Mouse (Mus musculus) midbrain, embryonic 12.5 days (tissue): ENCODE results near the gene Orm2. TPM values are rescaled to one million over a fixed set of nuclear protein-coding genes. Genes with fewer than 3 reads are reported as not detected.

Source experiments
- ATAC-seq: fragments of 200-750 bp; cut with Nextera tagmentation; 2 replicates; pipeline ENCODE4 v1.8.0; 2017; ENCODE audit warnings: low read depth, moderate TSS enrichment, moderate library complexity; ENCODE audit not compliant: low FRiP score
- H3K27ac ChIP-seq: fragments of 300-500 bp; sonication (generic); replicated peaks from 2 replicates; pipeline ENCODE4 v1.5.1; 2016; ENCODE audit warnings: mild to moderate bottlenecking
- H3K27me3 ChIP-seq: fragments of 300-500 bp; sonication (generic); 2 replicates; pipeline ENCODE4 v1.6.1; 2016; ENCODE audit warnings: mild to moderate bottlenecking
- H3K36me3 ChIP-seq: fragments of 300-500 bp; sonication (generic); 2 replicates; pipeline ENCODE4 v1.6.1; 2016
- H3K4me1 ChIP-seq: fragments of 300-500 bp; sonication (generic); 2 replicates; pipeline ENCODE4 v1.6.1; 2016
- H3K4me2 ChIP-seq: fragments of 300-500 bp; sonication (generic); replicated peaks from 2 replicates; pipeline ENCODE4 v1.6.1; 2016; ENCODE audit warnings: mild to moderate bottlenecking, moderate library complexity
- H3K4me3 ChIP-seq: fragments of 300-500 bp; sonication (generic); 2 replicates; pipeline ENCODE4 v1.5.1; 2016; ENCODE audit warnings: mild to moderate bottlenecking
- H3K9ac ChIP-seq: fragments of 300-500 bp; sonication (generic); replicated peaks from 2 replicates; pipeline ENCODE4 v1.6.1; 2016; ENCODE audit warnings: mild to moderate bottlenecking, moderate library complexity
- H3K9me3 ChIP-seq: fragments of 300-500 bp; sonication (generic); 2 replicates; pipeline ENCODE4 v1.6.1; 2016; ENCODE audit warnings: mild to moderate bottlenecking
- WGBS: fragments of 180-500 bp; shearing (Covaris S2); methylation state at CpG from one replicate; pipeline ENCODE4 v1.1.7; 2016; 5-methylcytosine and 5-hydroxymethylcytosine counted together
- polyA plus RNA-seq: library from polyadenylated mRNA; unstranded; fragments of >200 nt; fragmentation: Nextera tagmentation; extraction: Ambion mirVana; gene quantifications from 2 replicates; pipeline ENCODE4 v1.2.1, GENCODE M21; 2016

Orm2 gene
- polyA plus RNA-seq, 1 experiment from 2014 or later = not detected

GRCm38 (mm10) chr4:63409908-63410582 lies 47.8 kb downstream of the Orm2 start:
- peak overlapping the region; percentile 85 for H3K4me2 ChIP-seq
- H3K9me3 ChIP-seq = no peaks in the 10 kb centered on the region
- peak; percentile 83 for ATAC-seq
- peaks cover 33% of the 10 kb centered on the region for H3K4me1 ChIP-seq
- peak overlapping the region; percentile 56 for H3K4me3 ChIP-seq
- peak overlapping the region; percentile 48 for H3K9ac ChIP-seq
- WGBS = 0% methylated on average over 39 of the region's 39 CpGs
- no peaks in the 10 kb centered on the region for H3K36me3 ChIP-seq
- H3K27me3 ChIP-seq = peaks cover 5% of the 10 kb centered on the region; the same call in 1 of the 2 replicates
- H3K27ac ChIP-seq = peak overlapping the region; percentile 73

- H3K4me2 ChIP-seq = peak overlapping the region; percentile 85
- WGBS = under 1% methylated on average over 19 of the region's 19 CpGs
- H3K9me3 ChIP-seq = no peaks in the 10 kb centered on the region
- H3K4me3 ChIP-seq = peak overlapping the region; percentile 56
- ATAC-seq = peak; percentile 91
- H3K4me1 ChIP-seq = peaks cover 28% of the 10 kb centered on the region
- no peaks in the 10 kb centered on the region for H3K36me3 ChIP-seq
- H3K27ac ChIP-seq = peak overlapping the region; percentile 73
- peaks cover 5% of the 10 kb centered on the region; the same call in 1 of the 2 replicates for H3K27me3 ChIP-seq
- peak overlapping the region; percentile 48 for H3K9ac ChIP-seq
These were observed 48.3 kb downstream of the Orm2 start for GRCm38 (mm10) chr4:63410583-63410934.

- Histone ChIP-seq H3K4me1 (peaks cover 22% of the 10 kb centered on the region), H3K4me3 (no peak overlapping the region), H3K9me3 (no peaks in the 10 kb centered on the region), H3K4me2 (peak overlapping the region; percentile 85; the same call in 1 of the 2 replicates), H3K9ac (0 out of 2 replicates have a peak overlapping the region, but pooled peaks have one; percentile 2), H3K27me3 (peaks cover 5% of the 10 kb centered on the region; the same call in 1 of the 2 replicates), H3K27ac (no peak overlapping the region), H3K36me3 (0 out of 2 replicates have a peak, but pooled peaks cover 4% of the 10 kb centered on the region)
- WGBS = 72% methylated on average over 5 of the region's 5 CpGs
- ATAC-seq = no peak
These were observed 49.0 kb downstream of the Orm2 start for GRCm38 (mm10) chr4:63411222-63411621.

GRCm38 (mm10) chr4:63414951-63415350 lies 52.7 kb downstream of the Orm2 start:
- Histone ChIP-seq H3K9me3 (no peaks in the 10 kb centered on the region), H3K27me3 (peaks cover 5% of the 10 kb centered on the region; the same call in 1 of the 2 replicates), H3K4me1 (peaks cover 10% of the 10 kb centered on the region), H3K27ac (no peak overlapping the region), H3K36me3 (0 out of 2 replicates have a peak, but pooled peaks cover 4% of the 10 kb centered on the region), H3K9ac (no peak overlapping the region), H3K4me2 (no peak overlapping the region), H3K4me3 (no peak overlapping the region)
- WGBS = 86% methylated on average over 5 of the region's 5 CpGs
- no peak for ATAC-seq

Other genes with a start within 250 kb of the Orm2 start
- 0.42 TPM in 1 of 2 replicates, not detected in the other for gene Ambp, start 207.7 kb upstream of the Orm2 start, polyA plus RNA-seq
- gene Kif12, start 190.3 kb upstream of the Orm2 start, polyA plus RNA-seq = not detected in 2 replicates
- 2.9 and 4.0 TPM in 2 replicates for gene Col27a1, start 148.4 kb upstream of the Orm2 start, polyA plus RNA-seq
- not detected in 2 replicates for gene Orm1, start 17.9 kb upstream of the Orm2 start, polyA plus RNA-seq
- gene Orm3, start 6.3 kb upstream of the Orm2 start, polyA plus RNA-seq = not detected in 2 replicates
- gene Akna, start 40.9 kb downstream of the Orm2 start, polyA plus RNA-seq = 16.3 and 16.8 TPM in 2 replicates
- gene Whrn, start 133.5 kb downstream of the Orm2 start, polyA plus RNA-seq = 15.4 and 16.9 TPM in 2 replicates
- 358 and 367 TPM in 2 replicates for gene Atp6v1g1, start 182.3 kb downstream of the Orm2 start, polyA plus RNA-seq
- 4.8 and 5.2 TPM in 2 replicates for gene Tmem268, start 196.3 kb downstream of the Orm2 start, polyA plus RNA-seq
- gene Gm11213, start 242.8 kb downstream of the Orm2 start, polyA plus RNA-seq = not detected in 2 replicates